Mouse (Mus musculus) mature B cell (primary cell): Measurements from ENCODE around the gene Serpinb1a.
"Not testable (repeated sequence)": the region's sequence is repeated elsewhere in the genome, so short reads cannot be mapped to it uniquely, and the experiment has no call there.

ENCODE experiments used
- in situ Hi-C: fragments of 300-500 bp; cut with MboI; formaldehyde crosslinking; loops from 2 replicates; pipeline ENCODE4 v1.14.3; 2019

The Serpinb1a gene

GRCm38 (mm10) chr13:32850668-32851404, at the start of gene Serpinb1a:
Serpinb1a (minus strand) TSS chr13:32851185.
- in situ Hi-C loops, result no loop called here

DNA sequence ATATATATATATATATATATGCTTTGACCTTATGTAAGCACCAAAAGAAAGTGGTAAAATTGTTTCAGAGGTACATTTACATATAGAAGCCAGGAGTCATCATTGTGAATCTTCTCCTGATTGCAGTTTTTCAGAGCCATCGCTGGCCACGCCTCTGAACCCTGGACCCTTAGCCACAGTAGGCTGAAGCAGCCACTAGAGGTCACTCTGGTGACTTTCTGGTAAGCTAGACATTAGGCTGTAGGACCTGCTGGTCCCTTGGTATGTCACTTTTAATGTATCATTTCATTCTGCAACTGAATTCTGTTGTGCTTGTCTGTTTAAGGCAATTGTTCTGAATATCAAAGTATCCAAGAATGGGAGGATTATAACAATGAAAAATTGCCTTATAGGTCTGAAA, 49.7 kb upstream of the Serpinb1a start:
- in situ Hi-C loops, result loop anchor here (10.0 kb wide), 2 partner anchors 64 to 174 kb away; partner anchors contain the start of genes Serpinb1b and Serpinb6b

- in situ Hi-C loops, result not testable (repeated sequence)
Measured at GRCm38 (mm10) chr13:32899114-32899513, 48.1 kb upstream of the Serpinb1a start.

DNA sequence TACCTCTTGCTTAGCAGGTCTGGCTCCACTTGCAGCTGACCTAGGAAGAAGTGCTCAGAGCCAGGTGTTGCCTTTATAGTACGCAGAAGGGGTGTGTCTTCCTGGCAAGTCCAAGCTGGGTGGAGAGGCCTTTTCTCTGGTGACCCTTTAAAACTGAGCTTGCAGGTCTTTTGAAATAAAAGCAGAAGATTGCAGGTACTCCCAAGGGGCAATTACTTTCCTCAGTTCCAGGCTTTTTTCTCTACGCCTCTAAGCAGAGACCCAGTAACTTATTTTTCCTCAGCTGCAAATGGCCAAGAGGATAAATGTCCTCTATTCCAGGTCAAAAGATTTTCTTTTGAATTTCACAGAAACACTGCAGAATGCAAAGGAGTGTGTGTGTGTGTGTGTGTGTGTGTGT, 47.1 kb upstream of the Serpinb1a start, which contains the start of gene Serpinb1c:
TSS of gene Serpinb1c (minus strand) at position 101 of the 400 bp plus-strand sequence.
- in situ Hi-C loops, result no loop called here

- in situ Hi-C loops, result no loop called here
Measured at GRCm38 (mm10) chr13:32896931-32897330, 45.9 kb upstream of the Serpinb1a start.

- in situ Hi-C loops, result no loop called here
Measured at GRCm38 (mm10) chr13:32884755-32885154, 33.8 kb upstream of the Serpinb1a start.

DNA sequence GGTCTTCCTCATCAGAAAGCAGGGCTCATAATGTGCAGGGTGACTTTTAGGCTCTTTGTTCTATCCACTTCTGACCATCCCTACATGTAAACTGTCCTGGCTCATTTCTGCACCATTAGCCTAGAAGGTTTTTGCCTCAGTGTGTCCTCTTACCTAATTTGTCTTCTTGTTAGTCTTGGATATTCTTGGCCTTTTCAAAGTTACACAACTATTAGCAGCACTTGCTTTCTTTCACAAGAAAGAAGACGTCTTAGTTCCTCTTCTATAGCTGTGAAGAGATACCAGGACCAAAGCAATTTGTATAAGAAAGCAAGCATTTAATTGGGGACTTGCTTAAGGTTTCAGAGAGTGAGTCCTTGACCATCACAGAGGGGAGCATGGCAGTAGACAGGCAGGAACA, 22.9 kb upstream of the Serpinb1a start:
- in situ Hi-C loops, result no loop called here

DNA sequence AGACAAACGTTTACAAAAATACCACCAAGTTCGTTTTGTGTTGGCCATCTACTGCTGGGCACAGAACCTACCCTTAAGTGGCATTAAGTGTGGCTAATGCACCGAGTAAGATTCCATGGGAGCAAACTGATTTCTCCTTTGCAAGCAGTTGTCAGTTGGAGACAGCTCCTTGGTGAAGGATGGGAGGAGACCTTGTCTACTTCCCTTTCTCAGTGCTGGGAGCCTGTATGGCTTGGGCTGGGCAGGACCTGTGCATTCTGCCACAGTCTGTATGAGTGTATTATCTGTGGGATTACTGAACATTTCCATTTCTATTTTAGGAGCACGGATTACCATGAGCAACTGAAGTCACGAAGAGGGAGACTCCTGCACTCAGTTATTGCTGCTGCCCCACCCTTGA, 17.9 kb upstream of the Serpinb1a start:
- in situ Hi-C loops, result no loop called here

GRCm38 (mm10) chr13:32868233-32868632, 17.2 kb upstream of the Serpinb1a start:
- in situ Hi-C loops, result not testable (repeated sequence)

DNA sequence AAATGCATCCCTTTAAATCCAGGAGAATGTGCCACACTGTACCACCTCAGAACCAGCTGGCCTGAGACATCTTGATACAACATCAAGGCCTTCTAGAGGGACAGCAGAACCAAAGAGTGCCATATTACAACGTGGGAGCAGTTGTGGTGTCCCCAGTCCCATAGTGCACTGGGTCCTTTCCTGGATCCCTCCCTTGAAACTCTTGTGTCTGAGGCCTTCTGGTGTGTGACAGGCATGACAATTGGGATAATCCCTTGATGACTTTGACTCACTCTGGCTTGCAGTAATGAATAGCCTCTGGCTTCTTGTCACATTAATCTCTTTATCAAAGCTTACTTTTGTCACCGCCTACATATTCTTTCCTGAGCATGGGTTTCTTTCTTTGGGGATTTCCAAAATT, 16.0 kb upstream of the Serpinb1a start:
- in situ Hi-C loops, result no loop called here

- in situ Hi-C loops, result no loop called here
Measured at GRCm38 (mm10) chr13:32866484-32866883, 15.5 kb upstream of the Serpinb1a start.

GRCm38 (mm10) chr13:32865591-32865990, 14.6 kb upstream of the Serpinb1a start:
- in situ Hi-C loops, result no loop called here

GRCm38 (mm10) chr13:32864529-32864928, 13.5 kb upstream of the Serpinb1a start:
- in situ Hi-C loops, result not testable (repeated sequence)

DNA sequence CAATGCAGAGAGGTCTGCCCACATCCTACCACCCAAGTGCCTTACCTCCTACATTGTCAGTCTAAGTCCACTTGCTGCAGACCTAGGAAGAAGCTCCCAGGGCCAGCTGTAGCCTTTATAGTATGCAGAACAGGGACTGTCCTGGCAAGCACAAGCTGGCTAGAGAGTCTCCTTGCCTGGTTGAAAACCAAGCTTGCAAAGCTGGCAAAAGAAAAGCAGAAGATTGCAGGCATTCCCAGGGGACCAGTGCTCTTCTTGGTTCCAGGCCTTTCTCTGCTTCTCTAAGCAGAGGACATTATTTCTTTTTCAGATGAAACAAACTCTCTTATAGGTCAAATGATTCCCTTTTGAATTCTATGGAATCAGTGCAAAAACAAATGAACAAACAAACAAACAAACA, 12.5 kb upstream of the Serpinb1a start:
- in situ Hi-C loops, result no loop called here

DNA sequence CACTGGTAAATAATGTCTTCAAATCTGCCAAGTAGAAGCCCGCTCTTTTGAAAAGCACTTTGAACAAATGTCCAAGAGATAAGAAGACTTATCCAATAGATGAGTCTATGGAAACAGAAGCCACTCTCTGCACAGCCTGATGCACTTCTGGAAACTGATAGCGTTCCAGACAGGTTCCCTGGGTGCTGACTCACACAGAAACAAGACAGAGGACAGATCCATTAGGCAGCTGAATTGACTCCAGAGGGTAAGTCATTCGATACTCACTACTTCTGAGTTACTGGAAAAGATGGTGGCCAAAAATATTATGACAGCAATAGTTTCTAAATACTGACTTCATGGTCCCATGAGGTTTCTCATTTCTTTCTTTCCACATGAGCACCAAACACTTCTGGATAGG, 9.8 kb upstream of the Serpinb1a start:
- in situ Hi-C loops, result no loop called here

DNA sequence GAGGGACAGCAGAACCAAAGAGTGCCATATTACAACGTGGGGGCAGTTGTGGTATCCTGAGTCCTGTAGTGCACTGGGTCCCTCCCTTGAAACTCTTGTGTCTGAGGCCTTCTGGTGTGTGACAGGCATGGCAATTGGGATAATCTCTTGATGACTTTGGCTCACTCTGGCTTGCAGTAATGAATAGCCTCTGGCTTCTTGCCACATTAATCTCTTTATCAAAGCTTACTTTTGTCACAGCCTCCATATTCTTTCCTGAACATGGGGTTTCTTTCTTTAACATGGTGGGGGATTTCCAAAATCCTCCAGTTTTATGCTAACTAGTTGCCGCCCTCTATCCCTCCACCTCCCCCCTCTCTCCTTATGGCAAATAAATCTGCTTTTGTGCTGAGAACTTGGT, 2.1 kb upstream of the Serpinb1a start:
- in situ Hi-C loops, result no loop called here

- in situ Hi-C loops, result no loop called here
Measured at GRCm38 (mm10) chr13:32852539-32852938, 1.6 kb upstream of the Serpinb1a start.

DNA sequence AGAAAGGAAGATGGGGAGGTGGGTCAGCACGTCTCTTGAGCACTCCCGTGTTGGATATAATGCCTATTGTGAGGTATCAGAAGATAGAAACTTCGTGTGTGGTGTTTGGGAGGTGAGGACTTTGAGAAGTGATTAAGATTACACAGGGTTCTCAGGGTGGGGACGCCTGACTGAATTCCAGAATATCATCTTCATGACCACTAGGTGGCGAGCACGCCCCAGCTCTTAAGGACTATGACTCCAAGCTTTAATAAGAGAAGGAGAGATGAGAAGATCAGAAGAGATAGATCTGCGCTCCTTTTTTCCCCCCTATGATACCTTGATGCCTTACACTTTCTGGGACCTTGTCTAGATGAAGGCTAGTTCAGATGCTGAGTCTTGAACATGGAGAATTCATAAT, 982 bp upstream of the Serpinb1a start:
- in situ Hi-C loops, result no loop called here

- in situ Hi-C loops, result no loop called here
Measured at GRCm38 (mm10) chr13:32850156-32850555, 829 bp downstream of the Serpinb1a start.

DNA sequence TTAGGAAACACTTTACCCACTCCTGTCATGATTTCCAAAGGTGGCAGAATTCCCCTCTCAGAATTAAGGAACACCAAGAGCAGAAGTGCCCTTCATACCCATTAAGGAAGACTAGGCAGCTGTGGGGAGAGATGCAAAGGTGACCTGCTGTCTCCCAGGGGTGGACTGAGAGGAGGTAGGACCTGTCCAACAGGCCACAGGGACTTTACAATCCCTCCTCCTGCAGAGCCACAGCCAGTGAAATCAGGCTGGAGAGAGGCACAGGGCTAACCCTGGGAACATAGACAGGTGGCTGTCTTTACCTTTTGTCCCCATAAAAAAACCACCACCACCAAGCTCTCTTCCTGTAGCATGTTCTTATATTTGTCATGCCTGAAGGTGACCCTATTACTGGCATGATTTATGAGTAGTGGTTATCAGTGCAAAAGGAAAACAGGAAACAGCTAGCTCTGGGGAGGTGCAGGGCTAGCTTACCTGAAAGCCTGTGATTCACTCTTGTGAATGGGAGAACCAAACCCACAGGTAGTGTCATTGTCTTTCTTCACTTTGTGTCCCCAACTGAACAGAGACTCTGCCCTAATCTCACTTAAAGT, 1.4 kb downstream of the Serpinb1a start:
- in situ Hi-C loops, result no loop called here

- in situ Hi-C loops, result no loop called here
Measured at GRCm38 (mm10) chr13:32849092-32849491, 1.9 kb downstream of the Serpinb1a start.

- in situ Hi-C loops, result no loop called here
Measured at GRCm38 (mm10) chr13:32846221-32846620, 4.8 kb downstream of the Serpinb1a start.

DNA sequence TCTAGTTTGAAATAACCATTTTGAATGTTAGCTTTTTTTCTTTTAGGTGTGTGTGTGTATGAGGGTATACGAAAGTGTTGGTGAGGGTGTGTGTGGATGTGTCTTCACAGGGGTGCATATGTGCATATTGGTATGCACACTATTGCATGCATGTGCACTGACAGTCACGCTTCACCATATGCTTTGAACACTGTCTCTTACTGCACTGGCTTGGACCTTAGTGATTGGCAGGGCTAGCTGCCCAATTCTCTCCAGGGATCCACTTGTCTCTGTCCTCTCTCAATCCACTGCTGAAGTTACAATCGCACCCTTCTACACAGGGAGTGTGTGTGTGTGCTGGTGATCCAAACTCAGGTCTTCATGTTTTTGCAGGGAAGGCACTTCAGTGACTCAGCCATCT, 9.6 kb downstream of the Serpinb1a start:
- in situ Hi-C loops, result no loop called here
